Mouse (Mus musculus): ENCODE measurements around the gene Ksr2.

DNA sequence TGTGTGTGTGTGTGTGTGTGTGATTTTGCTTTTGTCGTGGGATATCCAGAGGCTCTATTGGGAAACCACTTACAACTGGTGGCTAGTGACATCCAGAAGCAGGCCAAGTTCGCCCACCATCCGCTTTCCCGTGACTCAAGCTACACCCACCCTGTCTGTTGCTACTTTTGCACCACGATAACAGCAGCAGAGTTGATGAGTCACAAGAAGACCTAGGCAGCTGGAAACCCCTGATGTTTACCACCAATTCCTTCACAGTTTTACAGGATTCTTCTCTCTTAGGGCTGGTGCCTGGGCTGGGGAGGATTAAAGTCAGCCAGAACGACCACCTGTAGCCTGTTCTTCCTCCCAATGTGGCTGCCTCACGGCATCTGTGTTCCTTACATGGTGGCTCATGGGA is 277.5 kb downstream of the Ksr2 start:
- TF ChIP-seq CTCF (IDR thresholded peaks at IDR 0.05; ENCODE audit: extremely low read depth, insufficient read depth, low read length) (no peak), POLR2A (IDR thresholded peaks at IDR 0.05; ENCODE audit: extremely low read depth, insufficient read depth, low read length) (no peak)
